Mouse (Mus musculus) monocyte, adult 5-6 weeks (primary cell): Measurements from ENCODE around the gene Efna5. TPM values are rescaled to one million over a fixed set of nuclear protein-coding genes. Genes with fewer than 3 reads are reported as not detected.

Experiments used
- ATAC-seq: fragments of 153-309, 156-312 bp; replicated peaks from 2 replicates; pipeline ENCODE4 v1.8.0; 2017; ENCODE audit warnings: mild to moderate bottlenecking; ENCODE audit not compliant: low TSS enrichment, insufficient number of reproducible peaks, severe bottlenecking, poor library complexity, low FRiP score
- total RNA-seq: library from RNA; stranded (forward); fragments of 200-1000, 200-491, 200-594 nt; gene quantifications from 3 replicates; pipeline ENCODE4 v1.2.3, GENCODE M21; 2017

Efna5 gene
- total RNA-seq, 1 experiment from 2014 or later, result not detected

DNA sequence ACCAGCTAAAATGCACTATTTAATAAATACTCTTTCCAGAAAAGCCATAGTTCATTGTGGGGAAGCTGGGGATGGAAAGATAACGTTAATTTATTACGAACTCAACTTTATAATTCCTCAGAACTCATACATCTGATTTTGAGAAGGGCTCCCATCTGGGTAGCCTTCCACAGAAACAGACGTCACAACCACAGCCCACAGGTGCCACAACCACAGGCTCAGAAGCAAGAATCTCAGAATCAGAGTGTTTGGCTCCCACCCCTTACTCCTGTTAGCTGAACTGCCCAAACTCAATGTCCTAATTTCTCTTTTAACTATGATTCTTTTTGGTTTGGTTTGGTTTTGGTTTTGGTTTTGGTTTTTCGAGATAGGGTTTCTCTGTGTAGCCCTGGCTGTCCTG is 73.2 kb downstream of the Efna5 start:
- ATAC-seq, result no peak

DNA sequence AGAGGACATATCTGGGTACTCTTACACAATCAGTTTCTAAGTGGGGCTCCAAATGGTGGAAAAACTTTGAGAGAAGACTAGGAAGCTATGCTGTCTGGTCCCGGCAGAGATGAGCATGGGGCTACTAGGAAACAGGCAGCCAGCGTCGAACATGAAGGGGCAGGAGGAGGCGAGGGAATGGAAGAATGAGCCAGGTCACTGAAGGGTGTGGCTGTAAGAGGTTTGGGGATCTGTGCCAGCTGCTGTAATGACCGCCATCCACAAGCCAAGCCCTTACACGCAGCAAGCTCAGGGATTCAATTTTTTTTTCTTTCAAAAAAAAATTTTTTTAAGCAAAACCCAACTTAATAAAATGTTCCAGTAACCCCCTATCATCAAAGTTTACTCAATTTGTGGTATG is 74.5 kb downstream of the Efna5 start:
- no peak for ATAC-seq

DNA sequence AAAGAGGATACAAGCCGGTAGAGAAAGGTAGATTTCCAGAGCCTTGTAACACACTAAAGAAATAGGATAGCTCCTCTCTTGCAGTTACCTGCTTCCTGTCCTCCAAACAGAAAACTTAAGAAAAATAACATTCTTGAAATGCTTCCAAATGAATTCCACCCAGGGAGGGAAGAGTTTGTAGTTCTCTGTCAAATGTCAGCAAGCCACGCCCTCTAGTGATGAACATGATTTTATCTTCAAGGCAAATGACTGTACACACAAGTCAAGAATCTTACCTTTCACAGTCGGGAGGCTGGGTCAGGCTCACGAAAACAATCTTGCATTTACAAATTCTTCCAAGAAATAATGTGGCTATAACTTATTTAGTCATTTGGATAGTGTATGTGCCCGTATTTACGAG is 78.4 kb downstream of the Efna5 start:
- ATAC-seq, result no peak

DNA sequence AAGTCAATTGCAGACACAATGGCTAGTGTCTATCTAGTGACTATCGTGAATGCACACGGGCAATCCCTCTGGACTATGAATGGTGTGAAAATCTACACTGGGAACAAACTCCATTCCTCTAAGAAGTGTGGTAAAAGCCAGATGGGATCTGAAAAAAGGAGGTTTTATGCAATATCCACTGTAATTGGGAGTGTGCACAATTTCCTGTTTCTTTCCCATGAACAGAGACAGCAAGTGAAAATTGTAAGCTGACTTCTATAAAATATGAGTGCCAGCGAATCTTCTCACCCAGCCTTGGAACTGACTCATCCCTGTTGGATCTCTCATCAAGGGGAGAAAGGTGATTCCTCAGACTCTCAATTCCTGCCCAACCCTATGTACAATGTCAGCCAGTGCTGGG is 83.8 kb downstream of the Efna5 start:
- no peak for ATAC-seq

DNA sequence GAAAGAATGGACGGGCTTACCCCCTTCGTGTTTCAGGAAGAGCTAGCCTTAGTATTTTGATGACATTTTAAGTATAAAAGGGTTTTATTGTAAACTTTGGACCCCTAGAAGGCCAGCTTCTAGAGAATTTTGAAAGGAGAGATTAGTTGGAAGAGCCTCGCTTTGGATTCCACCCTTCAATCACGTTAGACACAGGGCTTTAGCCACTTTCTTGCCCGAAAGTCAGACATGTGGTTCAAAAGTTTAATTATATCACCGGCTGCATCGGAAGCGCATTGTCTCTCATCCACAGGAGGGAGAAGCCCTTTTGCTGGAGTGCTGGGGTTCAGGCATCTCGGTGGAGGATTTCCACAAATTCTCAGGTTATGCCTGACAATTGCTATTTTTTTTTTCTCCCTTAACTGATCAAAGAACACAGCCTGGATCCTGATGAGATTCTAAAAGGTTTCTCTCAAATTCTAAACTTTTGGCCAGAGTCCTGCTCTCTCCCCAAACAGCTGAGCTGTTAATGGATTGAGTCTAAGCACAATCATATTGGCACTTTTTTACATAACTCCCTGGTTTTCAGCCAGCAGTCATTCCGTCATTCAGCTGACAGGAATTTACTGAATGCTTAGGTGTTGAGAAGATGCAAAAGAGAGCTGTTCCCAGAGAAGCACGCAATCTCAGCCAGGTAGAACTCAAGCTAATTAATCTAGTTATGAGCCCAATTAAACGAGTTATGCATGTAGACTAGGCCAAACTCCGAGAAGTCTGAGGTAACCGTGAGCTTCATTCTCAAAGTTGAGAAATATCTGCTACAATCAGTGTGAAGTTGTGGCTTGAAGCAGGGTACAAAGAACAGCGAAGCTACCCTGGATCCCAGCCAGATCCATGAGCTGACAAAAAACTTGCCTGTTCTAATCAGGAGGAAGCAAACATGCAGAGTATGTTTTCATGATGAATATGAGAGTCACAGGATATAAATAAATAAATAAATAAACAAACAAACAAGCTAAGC is 91.5 kb downstream of the Efna5 start:
- no peak for ATAC-seq

DNA sequence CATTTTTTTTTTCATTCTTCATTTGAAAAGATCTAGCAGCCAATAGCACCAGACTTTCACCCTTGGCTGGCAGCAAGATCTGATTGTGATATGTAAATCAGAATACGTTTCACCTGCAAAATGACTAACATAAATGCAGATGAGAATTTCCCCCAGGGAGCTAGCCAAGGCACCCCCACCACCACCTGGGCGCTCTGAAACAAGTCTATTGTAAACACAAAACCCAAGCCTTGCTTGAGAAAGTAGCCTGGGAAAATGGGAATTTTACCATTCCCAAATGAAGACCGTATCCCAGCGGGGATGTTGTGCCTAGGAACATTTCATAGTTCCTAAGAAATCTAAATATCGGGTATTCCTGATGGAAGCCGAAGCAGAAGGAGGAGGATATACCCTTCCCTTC is 92.3 kb downstream of the Efna5 start:
- no peak for ATAC-seq

DNA sequence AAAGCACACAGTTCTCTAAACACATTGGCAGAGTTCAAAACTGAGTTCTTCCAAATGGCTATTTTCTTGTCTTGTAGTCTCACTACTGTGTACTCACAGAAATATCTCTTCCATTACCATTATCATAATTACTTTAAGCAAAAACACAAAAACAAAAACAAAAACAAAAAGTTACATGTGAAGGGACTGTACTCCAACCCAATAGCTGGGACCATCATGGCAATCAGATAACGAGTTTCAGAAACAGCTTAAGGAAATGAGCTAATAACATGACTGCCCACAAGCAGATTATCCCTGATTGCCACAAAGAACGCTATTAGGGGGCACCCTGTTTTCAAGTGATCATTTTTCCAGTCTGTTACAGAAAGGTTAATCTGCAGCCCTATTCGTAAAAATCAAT is 93.3 kb downstream of the Efna5 start:
- ATAC-seq, result no peak

DNA sequence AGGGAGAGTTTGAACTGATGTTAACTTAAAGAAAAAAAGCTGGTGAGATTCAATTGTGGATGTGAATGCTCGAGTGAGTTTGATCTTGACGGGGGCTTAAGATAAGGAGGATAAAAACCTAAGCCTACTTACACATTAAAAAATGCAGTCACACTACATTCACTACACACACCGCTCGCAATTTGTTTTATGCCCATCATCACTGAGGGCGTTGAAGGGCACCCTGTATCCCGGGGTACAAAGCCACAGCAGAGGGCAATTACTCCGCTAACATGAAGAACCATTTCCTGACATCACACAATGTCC is 94.6 kb downstream of the Efna5 start:
- ATAC-seq, result no peak

DNA sequence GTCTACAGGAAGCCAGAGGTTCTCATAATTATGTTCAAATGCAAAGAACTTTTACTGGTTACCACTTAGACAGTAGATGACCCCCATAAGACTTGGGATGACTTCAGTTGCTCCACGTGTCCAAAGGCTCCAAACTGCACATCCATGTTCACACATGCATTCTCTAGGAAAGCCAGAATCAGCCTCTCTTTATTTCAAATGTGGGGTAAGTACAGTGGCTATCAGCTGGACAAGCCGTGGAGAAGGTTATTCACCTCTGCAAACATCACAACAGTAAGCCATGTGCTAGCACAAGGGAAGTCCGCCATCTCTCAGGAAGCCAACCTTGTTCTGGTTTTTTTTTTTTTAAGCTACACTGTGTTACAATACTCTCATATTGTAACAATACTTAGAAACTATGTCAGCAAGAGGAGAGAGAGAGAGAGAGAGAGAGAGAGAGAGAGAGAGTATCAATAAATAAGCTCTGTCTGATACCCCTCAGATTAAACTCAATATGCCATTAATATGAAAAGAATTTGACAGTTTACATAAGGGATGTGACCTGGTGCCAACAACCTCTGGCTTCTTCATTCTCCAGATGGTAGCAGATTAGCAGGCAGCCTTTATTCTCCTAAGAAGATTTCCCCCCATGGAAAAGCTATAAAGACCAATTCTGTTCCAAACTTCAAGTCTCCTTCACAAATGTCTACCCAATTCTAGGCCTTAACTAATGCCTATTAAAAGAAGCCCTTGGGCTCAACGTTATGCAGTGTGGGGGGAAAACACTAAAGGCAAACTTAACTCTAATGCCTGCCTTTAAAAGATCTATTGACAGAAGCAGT is 95.1 kb downstream of the Efna5 start:
- ATAC-seq, result no peak

DNA sequence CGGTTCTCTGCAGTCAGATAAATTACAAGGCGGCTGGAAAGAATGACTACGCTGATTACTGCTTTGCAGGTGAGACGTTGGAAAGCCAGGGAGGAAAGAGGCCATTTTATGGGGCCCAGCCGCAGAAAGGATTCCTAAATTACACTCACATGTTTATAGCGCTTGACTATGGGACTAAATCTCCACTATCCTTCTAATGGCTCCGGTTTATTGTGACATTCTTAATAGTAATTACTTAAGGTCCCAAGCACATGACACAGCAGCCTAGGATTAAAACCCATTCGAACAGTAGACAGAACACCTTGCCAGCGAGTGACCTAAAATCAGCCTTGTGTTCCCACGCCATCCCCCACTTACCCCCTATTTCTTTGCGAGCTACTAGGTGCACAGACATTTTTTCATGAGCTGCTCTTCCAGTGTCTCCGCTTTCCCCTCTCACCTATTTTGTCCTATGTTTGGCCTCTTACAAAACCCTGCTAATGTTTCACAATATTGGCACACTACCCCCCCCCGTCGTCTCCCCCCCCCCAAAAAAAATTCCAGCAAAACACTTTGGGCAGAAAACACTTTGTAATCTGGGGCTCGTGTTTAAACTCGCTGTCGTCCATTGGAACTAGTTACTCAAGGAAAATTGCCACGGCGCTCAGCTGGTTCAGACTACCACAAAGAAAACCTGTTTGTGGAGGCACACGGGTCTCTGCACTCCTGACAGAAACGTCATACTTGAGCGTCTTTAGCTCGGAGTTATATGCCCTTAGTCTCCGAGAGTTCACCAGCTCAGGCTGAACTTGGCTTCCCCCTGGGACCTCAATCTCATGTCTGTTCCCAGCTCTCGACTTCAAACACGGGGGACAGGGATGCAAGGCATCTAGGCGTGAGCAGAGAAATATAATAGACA is 96.6 kb downstream of the Efna5 start:
- ATAC-seq, result no peak

DNA sequence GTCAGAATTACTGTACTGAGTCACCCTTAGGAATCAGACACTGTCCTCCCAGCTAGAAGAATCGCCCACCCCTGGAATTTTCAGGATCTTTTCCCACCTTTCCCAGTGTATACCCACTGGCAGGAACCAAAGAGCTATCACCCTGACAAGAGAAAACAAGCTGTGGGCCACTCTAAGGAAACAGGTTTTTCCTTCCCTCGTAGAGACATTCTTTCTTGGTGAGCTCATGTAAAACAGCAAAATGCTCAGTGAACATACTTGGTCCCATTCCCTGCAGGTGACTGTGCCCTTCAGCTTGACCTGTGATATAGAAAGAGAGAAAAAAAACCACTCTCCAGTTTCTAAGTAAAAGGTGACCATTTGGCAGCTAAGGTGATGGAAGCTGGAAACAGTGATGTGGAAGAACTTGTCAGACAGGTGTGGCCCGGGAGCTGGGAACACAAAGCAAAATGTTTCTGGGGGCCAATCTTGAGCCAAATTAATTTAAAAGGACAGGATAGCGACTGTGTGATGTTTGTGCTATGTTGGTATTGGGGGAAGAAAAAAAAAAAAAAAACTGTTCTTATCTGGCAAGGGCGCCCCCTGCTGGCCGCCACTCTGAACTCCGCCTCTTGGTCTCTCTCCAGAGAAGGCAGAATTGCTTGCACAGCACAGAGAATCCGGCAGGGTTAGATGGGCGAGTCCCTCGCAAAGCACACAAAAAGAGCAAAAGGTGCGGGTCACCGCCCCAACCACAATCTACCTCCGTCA is 97.4 kb downstream of the Efna5 start:
- no peak for ATAC-seq

DNA sequence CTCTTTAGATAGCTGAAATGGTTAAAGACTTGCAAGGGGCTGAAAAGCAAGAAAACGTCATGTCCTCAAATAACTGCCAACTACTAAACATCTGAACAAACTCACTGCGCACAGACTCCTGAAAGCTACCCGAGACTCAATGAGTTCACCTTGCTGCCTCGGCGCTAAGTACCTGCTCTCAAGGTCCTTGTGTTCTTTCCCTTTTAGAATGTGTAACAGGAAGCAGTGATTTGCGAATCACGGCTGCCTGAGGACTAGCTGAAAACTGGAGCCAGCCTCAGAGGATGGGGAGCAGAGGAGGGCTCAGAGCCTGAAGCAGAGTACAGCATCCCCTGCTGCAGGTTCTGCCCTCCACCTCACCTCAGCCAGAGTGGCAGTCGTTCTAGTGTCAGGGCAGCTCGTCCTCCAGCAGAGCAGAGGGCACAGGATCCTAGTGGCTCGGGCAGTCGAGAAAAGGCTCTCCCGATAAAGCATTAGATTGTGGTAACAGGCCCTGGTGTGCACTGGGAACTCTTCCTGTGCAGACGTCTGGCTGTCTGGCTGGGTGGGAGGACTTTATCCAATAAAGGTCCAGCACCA is 98.2 kb downstream of the Efna5 start:
- no peak for ATAC-seq

DNA sequence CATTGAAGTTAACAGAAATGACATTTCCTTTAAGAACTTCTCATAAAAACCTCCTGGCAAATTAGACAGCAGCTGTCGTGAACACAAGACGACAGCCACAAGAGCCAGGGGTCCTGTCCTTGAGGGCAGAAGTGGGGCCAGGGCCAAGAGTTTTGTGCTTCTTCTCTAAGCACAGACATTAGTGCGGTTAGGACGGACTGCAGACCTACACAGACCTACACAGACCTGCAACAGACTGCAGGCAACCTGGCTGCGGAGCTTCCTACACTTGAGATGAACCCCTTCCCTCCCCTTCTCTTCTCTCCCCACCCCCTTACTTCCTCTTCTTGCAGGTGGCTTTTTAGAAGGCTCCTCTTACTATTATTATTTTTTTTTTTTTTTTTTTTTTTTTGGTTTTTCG is 100.0 kb downstream of the Efna5 start:
- no peak for ATAC-seq

DNA sequence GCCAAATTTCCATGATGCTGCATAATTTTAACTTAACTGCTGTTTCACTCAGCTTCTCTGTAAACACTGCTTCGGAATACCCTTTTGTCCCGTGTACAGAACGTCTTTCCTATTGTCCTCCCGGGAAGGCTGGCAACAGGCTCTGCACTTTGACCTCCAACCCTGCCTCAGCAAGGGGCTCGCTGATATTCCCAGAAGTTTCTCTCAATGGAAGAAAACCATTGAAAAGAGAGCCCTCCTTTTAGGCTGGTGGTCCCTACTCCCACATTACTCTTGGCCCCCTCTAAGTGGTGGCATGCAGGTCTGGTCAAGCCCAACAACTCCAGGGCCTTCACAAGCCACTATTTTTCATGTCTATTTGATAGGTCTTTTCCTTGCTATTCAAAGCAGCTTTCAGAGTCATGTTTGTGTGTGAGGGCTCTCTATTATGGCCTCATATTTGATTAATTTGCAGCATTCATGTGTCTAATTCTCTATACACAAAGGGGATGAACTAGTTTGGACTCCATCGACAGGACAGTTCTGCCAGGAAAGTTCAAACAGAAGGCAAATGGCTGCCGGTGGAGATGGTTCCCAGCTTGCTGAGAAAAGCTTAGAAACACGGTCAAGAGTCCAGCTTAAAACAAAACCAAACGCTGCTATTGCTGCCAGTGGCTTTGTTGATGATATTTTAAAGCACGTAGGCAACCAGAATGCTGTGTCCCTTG is 103.1 kb downstream of the Efna5 start:
- no peak for ATAC-seq

DNA sequence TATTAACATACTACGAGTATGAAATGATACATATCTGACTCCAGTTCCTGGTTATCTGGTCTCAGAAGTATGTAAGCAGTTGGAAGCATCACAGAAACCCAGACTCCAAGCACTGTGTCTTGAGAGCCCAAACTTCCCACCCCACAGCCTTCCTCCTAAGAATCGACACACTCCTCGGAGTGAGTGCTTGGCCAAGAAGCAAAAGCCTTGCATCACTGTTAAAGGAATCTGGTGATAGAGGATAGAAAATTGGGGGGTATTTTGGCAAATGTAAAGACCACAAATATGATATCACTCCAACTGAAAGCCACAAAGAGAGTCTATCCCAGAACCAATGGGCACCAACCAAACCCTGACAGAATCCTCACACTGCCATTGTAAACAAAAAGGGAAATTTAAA is 104.4 kb downstream of the Efna5 start:
- no peak for ATAC-seq

DNA sequence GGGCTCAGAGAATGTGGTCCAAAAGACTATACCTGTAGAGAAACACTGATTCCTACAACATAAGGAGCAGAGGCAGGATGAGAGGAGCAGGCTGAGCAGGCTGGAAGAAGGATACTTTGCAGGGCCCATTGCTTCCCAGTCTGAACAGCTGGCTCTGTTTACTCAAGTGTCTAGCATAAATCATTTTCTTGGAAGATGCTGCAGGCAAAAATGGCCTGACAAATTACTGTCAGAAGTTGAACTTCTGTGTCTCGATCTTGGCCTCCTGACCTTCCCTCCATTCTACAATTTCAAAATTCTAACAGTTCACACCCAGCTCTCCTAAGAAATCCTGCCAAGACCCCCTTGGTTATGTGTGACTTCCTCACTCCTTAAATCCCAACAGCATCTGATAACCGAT is 105.1 kb downstream of the Efna5 start:
- no peak for ATAC-seq

DNA sequence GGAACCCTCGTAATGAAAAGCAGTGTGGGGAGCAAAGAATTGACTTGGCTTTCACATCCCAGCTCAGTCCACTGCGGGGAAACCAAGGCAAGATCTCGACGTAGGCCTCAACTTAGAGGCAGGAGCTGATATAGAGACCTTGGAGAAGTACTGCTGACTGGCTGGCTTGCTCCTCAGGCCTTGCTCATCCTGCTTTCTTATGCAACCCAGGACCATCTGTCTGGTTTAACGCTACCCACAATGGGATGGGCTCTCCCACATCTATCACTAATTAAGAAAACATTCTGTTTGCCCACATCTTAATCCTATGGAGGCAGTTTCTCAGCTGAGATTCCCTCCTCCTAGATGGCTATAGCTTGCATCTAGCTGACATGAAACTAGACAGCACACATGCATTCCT is 105.7 kb downstream of the Efna5 start:
- no peak for ATAC-seq

DNA sequence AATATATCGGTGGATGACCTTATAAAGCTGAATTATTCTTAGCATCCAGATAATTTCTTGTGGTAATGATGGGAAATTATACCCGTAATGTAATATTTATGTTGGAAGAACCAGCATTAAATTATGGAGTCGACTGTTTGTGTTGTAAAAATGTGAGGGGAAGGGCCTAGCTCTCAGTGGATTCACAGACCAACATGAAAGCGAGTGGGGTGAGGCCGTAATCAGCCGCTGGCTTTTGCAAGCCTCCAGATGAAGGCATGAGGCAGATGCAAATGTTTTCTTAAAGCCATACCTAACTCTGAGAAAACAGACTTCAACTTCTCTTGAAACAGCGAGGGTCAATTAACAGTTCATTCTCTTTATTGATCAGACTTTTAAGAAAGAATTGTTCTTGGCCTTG is 106.4 kb downstream of the Efna5 start:
- ATAC-seq, result no peak
